Mouse (Mus musculus) forelimb bud, embryonic 11.5 days (tissue): ENCODE data around the gene Ffar4.

Experiments used
- DNase-seq: peaks from one replicate; pipeline ENCODE4 v3.0.0-alpha.2; 2012; ENCODE audit warnings: low read depth, low spot score

Gene Ffar4

DNA sequence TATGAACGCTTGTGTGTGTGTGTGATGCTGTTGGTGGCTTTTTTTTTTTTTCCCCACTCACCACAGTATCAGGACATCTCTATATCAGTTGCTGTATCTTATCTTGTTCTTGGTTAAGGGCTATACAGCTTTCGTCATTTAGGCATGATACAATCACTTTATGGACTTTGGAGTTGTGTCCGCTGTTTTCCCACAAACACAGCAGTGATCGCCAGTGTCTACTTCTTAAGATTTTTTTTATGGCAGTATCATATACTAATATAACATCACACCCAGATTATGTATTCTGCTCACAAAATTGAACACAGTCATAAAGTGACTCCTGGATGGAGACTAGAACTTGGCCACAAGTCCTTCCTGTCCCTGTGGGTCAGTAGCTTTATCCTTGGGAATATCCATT, 11.0 kb downstream of the Ffar4 start:
- DNase-seq, result no peak

- DNase-seq, result no peak
Observed at GRCm38 (mm10) chr19:38109506-38110242, 12.8 kb downstream of the Ffar4 start.

- no peak for DNase-seq
Observed at GRCm38 (mm10) chr19:38111056-38111455, 14.2 kb downstream of the Ffar4 start.

DNA sequence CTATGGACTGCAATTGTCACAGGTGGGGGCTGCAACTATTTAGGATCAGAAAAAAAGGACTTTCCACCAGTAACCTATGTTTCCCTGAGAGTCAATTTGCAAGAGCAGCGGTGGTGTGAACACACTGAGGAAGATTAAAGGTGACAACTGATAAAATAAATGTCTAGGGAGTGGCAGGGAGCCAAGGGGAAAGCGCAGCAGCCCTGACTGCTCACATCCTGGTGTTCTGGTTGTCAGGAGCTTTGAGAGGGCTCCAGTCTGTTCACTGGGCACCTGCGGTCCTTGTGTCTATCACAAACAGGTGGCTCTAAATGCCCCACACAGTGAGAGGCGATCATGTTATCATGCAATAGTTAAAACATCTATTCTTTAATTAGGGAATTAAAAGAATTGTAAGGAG, 15.7 kb downstream of the Ffar4 start:
- DNase-seq, result no peak

DNA sequence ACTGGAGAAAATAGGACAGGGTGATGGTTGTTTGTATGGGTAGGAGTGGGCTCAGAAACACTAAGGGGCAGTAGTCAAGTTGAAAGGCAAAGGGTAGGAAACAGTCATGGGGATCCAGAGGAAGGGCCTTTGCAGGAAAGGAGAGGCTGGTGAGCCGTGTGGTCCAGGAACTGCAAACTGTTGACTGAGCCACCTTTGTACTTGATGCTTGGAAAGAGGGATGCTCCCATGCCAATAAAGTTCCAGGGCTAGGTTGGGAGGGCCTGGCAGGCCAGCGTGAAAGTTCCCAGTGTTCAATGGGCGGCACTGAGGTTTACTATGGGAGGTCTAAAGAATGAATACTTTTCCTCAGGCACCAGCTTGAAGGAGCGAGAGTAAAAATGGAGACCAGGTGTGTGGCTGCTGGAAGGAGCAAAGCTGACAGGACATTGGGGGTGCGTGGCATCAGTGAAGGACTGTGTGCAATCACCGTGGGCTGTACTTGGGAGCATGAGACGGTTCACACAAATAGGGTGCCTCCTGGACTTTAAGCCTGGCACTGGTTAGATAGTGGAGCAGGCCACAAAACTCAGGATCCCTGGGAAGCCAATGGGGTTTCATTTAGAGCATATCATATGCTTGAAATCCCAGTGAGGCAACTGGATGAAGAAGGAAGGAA, 18.1 kb downstream of the Ffar4 start:
- DNase-seq, result no peak

DNA sequence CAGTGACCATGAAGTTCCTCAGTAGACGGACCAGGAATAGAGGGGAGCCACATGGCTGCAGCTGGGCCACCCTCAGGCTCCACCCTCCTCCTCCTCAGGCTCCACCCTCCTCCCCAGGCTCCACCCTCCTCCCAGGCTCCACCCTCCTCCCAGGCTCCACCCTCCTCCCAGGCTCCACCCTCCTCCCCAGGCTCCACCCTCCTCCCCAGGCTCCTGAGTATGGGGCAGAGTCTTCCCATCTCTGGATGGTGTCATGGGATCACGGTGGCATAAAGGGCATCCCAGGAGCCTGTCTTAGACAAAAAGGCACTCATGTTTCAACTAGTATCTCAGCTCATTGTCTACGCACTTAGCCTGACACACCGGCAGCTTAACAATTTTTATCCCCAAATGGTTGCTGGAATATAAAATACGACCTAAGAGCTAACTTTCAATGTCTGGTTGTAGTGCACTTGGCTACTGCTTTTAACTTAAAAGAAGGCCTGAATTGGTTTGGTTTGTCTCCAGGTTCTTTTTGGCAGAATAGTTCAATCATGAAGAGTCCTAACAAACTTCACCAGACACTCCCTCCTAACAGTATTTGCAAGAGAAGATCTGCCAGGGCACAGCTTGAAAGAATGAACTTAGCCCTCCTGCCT, 23.4 kb downstream of the Ffar4 start:
- no peak for DNase-seq

GRCm38 (mm10) chr19:38123921-38124320, 27.1 kb downstream of the Ffar4 start:
- no peak for DNase-seq

DNA sequence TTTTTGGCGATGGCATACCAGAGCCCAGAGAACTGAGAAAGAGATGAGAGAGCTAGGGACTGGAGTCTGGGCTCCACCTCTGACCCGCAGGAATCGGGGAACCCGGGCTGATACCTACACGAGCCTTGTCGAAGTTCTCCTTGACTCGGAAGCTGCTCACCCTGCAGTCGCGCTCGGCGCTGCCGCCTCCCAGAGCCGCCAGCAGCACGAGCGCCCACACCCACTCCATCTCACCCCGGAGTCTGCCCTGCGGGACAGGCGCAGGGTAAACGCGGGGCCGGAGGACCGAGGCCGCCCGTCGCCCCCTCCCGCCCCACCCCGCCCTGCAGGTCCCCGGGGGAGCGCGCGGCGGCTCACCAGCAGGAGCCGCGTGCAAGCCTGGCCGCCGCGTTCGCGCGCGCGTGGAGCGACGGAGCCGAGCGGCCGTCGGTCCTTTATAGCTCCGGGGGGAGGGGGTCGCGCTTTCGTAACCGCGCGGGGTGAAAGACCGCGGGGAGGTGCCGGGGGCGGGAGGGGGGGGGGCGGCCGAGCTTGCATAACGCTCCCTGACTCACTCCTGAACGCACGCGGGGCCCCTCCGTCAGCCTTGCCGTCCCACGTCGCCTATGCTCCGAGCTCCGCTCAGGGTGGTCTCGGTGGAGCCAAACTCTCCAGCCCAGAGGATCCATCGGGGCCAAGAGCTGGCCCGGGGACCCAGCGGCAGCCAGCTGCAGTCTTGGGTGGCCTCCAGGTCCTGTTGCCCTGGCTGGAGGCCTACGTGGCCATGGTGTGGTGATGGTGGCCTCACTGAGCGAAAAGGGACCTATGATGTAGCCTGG, 27.7 kb downstream of the Ffar4 start:
- peak; percentile 37 for DNase-seq

DNA sequence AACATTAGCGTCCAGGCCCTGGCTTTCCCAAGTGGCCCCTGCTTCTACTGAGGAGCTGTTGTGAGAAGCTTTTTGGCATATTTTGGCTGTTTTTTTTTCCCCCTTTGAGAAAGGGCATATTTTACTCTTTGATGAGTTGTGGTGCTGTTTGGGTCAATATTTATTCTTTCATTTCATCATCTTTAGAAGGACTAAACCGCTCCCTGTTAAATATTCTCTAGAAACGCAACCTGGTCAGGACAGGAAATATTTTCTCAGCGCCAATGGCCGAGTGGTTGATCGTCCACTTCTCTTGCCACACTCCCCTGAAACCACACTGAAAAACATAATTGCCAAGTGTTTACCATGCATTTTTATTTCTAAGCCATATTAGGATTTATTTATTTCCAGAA, 28.3 kb downstream of the Ffar4 start, which contains the start of gene Rbp4:
TSS of gene Rbp4 (minus strand) at position 63 of the 392 bp plus-strand sequence.
- DNase-seq, result no peak

GRCm38 (mm10) chr19:38126656-38127055, 29.8 kb downstream of the Ffar4 start:
- no peak for DNase-seq

GRCm38 (mm10) chr19:38132481-38132880, 35.6 kb downstream of the Ffar4 start, which contains the start of gene Pde6c:
Gene Pde6c, plus strand, starts transcription at chr19:38132781.
- DNase-seq, result no peak

GRCm38 (mm10) chr19:38133986-38134385, 37.1 kb downstream of the Ffar4 start:
- no peak for DNase-seq

GRCm38 (mm10) chr19:38134806-38135205, 37.9 kb downstream of the Ffar4 start:
- no peak for DNase-seq

DNA sequence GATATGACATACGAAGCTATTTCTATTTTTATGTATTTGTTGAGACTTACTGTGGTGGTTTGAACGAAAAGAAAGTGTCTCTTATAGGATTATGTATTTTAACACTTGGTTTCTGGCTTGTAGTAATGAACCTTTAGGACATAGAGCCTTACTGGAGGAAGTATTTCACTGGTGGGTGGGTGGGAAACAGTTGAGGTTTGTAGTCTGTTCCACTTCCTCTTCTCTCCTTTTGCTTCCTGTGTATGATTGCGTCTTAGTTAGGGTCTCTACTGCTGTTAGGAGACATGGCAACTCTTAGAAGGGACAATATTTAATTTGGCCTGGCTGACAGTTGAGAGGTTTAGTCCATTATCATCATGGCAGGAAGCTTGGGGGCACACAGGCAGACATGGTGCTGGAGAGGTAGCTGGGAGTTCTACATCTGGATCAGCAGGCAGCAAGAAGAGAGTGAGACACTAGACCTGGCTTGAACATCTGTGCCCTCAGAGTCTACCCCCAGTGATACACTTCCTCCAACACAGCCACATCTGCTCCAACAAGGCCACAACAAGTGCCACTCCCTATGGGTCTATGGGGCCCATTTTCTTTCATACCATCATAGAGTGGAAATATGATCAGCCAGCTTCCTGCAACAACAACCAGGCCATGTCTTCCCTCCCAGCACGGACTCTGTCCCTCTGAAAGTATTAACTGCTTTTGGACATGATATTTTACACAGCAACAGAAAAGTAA, 46.8 kb downstream of the Ffar4 start:
- no peak for DNase-seq

DNA sequence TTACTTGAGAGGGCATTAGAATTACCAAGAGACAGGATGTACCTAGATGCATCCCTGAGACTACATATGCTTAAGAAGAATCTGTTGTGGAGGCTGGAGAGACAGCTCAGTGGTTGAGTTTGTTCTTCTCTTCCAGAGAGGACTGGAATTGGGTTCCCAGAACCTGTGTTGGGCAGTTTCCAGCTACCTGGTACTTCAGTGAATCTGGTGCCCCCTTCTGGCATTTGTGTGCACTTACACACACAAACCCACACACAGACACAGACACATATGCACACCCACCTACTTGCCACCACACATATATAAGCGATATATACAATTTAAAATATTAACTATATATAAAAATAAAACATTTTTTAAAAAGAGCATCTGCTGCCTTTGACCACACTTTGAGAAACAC, 59.4 kb downstream of the Ffar4 start:
- DNase-seq, result no peak

DNA sequence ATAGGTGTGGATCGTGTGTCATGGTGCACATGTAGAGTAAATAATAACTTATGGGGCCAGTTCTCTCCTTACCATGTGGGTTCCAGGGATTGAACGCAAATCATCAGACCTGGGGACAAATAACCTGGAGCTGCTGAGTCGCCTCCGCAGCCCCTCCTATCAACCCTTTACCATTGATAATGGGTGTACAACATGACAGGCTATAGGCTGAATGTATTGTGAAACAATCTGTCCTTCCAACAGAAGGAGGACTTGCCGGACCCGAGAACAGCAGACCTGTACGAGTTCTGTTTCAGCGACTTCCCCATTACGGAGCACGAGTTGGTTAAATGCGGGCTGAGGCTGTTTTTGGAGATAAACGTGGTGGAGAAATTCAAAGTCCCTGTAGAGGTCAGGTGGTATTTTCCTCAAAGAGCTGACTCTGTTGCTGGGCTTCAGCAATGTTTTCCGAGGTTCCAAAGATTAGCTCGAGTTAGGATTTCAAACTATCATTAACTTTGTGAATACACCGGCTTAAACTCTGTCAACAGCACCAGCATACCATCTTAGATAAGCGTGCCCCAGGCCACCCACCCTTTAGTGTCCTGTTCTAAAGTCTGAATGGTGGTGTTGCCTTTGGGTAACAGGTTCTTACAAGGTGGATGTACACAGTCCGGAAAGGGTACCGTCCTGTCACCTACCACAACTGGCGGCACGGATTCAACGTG, 64.9 kb downstream of the Ffar4 start:
- DNase-seq, result no peak
